Mouse (Mus musculus): Measurements from ENCODE around the gene Psmc3.

- TF ChIP-seq CTCF (IDR thresholded peaks at IDR 0.05; ENCODE audit: borderline replicate concordance, extremely low read depth, insufficient read depth, insufficient read length) (no peak), POLR2A (IDR thresholded peaks at IDR 0.05; ENCODE audit: borderline replicate concordance, extremely low read depth, insufficient read depth, insufficient read length, poor library complexity, severe bottlenecking) (no peak)
Measured at GRCm38 (mm10) chr2:91109807-91110385, 56.1 kb downstream of the Psmc3 start.
